Mouse (Mus musculus): ENCODE results near the gene Nudt7. TPM values are rescaled to one million over a fixed set of nuclear protein-coding genes. Genes with fewer than 3 reads are reported as not detected.

Nudt7 gene
- 8.3 and 9.7 TPM in 2 replicates for polyA plus RNA-seq (2012; rRNA removed)

DNA sequence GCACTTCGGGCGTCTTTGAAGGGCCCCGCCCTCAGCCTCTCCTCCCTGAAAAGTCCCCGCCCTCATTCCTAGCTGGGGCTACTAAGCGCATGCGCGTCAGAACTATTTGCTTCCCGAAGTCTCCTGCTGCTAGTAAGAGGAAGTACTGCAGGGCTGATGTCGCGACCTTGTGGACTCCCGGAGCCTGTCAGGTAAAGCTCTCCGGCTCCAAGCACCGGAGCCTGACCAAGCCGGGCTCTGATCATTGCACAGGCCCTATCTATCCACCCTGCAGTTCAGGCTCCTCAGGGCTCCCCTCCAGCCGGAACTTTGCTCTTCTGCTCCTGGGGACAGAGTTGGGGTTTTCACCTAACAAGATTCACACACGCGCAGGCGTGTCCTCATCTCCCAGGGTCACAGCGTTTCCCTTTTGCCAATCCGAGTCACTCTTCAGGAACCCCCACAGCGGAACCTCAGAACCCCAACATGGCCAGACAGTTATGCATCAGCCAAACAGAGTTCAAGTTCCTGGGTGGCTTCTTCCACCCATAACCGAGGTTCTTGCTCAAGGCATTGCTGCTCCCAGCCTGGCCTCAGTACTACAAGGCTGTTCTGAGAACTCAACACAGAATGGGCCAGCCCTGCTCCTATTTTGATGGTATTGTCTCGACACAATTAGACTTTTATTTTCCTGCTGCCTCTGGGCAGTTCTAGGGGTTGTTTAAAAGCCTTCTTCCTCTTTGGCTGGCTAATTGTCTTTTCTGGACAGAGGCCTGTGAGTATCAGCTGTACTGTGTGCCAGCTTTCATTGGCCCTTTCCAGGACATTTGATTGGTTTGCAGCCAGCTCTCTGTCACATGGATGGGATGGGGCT is at the start of gene Nudt7:
Gene Nudt7 (plus strand): TSS at position 48 of the 853 bp plus-strand sequence.
- peak; percentile 79 to 88 for DNase-seq (ENCODE audit: extremely low spot score in 1 of 2, low spot score in 1 of 2)

GRCm38 (mm10) chr8:114087932-114088331 is 45.4 kb upstream of the Nudt7 start:
- no peak for DNase-seq (ENCODE audit: extremely low spot score in 1 of 2, low spot score in 1 of 2)

GRCm38 (mm10) chr8:114090736-114091135 is 42.6 kb upstream of the Nudt7 start:
- no peak for DNase-seq (ENCODE audit: extremely low spot score in 1 of 2, low spot score in 1 of 2)

DNA sequence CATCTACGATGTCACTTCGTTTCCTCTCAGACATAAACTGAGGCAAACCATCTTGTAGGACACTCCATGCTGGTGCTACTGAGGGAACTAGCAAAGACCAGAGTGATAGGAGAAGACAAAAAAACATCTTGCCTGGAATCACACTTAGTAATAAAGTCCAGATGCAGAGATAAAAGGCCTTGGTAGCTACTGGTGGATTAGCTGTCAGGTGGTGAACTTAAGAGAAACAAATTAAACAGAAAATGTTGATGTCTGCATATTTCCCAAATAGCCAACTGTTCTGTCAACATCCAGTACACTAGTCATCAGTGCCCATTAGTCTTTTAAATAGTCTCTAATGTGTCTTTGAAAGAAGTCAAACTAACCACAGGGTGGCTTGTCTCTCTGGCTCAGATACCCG is 40.0 kb upstream of the Nudt7 start:
- DNase-seq (ENCODE audit: extremely low spot score in 1 of 2, low spot score in 1 of 2) = no peak

DNA sequence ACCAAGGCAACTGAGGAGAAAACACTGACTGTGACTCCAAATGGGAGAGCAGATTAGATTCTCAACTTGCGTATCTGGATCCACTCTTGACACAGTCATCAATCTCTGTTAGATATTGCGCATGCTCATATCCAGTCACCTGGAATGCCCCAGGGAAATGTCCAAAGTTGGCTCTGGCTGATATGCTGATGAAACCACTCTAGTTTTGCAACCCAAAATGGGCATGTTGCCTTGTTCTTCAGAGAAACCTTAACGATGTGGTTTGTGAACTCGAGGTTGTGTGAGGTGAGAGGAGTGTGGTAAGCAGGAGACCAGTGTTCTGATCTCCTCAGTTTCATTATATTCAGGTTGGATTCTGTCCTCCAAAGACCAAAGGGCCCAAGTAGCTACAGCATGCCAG is 38.8 kb upstream of the Nudt7 start:
- DNase-seq (ENCODE audit: extremely low spot score in 1 of 2, low spot score in 1 of 2) = no peak

DNA sequence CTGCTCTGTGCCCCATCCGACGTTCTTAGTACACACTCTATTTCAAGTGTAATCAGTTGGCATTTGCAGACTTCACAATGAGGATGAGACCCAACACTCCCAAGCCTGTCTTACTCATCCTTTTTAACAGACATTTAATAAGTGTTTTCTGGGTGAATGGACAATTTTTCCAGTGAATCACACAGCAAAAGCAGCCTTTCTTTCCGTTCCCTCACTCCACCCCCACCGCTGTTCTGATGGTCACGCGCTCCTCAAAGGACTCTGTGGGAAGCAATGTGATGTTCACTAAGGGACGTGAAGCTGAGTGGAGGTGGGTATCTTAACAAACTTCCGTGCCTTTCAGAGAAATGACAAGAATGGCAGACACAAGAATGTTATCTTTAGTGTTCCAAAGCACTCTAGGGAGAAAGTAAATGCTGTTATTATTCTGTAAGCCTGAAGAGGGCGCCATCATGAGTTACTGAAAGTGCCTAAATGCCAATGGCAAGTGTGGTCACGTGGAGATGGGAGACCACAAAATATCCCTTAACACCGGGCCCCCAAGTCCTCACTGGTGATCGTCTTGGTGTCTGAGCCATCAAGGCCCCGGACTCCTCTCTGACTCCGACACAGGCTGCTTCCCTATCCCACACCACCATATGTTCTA is 32.7 kb upstream of the Nudt7 start:
- DNase-seq (ENCODE audit: extremely low spot score in 1 of 2, low spot score in 1 of 2) = peak in 1 of 2 experiments; percentile 16

DNA sequence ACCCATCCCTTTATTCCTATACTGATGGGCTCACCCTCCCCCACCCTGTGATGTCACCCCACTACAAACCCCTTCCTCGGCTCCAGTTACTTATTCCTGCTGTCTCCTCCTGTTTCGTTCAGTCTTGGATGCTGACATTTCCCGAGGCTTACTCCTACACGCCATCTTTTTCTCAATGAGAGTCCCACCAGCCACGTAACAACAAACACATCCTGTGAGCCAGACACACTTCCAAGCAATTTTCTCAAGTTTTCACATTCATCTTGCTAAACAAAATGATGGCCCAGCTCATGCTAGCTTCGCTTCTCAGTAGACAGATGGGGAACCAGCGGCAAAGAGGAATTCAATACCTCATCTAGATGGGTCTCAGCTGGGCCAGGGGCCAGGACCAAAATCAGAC is 30.0 kb upstream of the Nudt7 start:
- peak; percentile 2 to 44 for DNase-seq (ENCODE audit: extremely low spot score in 1 of 2, low spot score in 1 of 2)

GRCm38 (mm10) chr8:114105971-114106370 is 27.4 kb upstream of the Nudt7 start:
- no peak for DNase-seq (ENCODE audit: extremely low spot score in 1 of 2, low spot score in 1 of 2)

- no peak for DNase-seq (ENCODE audit: extremely low spot score in 1 of 2, low spot score in 1 of 2)
These were observed 23.8 kb upstream of the Nudt7 start for GRCm38 (mm10) chr8:114109365-114110140.

DNA sequence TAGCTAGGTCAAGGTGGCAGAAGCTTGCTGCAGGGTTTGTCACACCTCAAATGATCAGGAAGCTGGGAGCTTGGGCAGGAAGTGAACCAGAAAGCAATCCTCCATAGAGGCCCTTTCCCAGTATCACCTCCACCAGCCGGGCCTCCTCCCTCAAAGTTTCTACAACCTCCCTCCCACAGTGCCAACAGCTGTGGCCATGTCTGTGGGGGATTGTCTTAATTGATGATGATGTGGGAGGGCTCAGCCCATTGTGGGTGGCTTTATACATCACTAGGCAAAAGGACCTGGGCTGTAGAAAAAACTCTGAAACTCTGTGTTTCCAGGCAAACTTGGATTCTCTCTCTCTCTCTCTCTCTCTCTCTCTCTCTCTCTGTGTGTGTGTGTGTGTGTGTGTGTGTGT is 18.3 kb upstream of the Nudt7 start:
- DNase-seq (ENCODE audit: extremely low spot score in 1 of 2, low spot score in 1 of 2) = no peak

DNA sequence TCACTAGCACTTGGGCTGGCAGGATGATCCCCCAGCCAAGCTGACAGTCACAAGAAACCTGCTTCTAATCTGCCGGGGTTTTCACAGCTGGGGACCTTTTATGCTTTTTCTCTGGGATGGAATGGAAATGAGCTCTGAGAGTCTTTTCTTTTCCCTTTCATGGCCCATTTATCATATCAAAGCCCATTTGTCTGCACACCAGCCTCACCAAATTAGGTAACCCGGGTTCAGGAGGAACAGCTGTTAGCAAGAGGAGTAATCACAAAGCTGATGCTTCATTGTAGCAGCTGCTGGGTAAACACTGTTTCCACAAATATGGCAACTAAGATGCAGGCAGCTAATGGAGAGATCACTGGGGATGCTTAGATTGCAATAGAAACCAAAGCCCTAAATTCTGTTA is 17.3 kb upstream of the Nudt7 start:
- no peak for DNase-seq (ENCODE audit: extremely low spot score in 1 of 2, low spot score in 1 of 2)

- DNase-seq (ENCODE audit: extremely low spot score in 1 of 2, low spot score in 1 of 2) = no peak
These were observed 15.9 kb upstream of the Nudt7 start for GRCm38 (mm10) chr8:114117439-114117838.

- DNase-seq (ENCODE audit: extremely low spot score in 1 of 2, low spot score in 1 of 2) = no peak
These were observed 11.6 kb upstream of the Nudt7 start for GRCm38 (mm10) chr8:114121781-114122180.

DNA sequence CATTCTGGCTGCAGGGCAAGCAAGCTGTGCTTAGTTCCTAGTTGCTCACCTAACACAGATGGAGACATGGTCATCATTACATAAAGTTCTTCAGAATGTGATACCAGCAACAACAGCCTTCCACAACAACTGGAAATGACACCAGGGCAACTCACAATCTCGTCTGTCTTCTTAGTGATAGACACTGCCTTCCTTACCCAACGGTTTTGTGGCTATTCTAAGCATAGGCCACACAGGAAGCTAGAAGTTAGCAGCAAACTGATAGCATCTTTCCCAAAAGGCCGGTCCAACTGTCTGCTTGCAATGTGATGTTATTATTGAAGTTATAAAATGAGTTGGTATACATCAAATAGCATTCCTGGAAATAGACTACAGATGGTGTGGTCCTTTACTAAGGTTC is 9.7 kb upstream of the Nudt7 start:
- no peak for DNase-seq (ENCODE audit: extremely low spot score in 1 of 2, low spot score in 1 of 2)

- no peak for DNase-seq (ENCODE audit: extremely low spot score in 1 of 2, low spot score in 1 of 2)
These were observed 9.1 kb upstream of the Nudt7 start for GRCm38 (mm10) chr8:114124084-114124750.

- DNase-seq (ENCODE audit: extremely low spot score in 1 of 2, low spot score in 1 of 2) = no peak
These were observed 2.5 kb upstream of the Nudt7 start for GRCm38 (mm10) chr8:114130838-114131237.

- DNase-seq (ENCODE audit: extremely low spot score in 1 of 2, low spot score in 1 of 2) = no peak
These were observed 1.9 kb upstream of the Nudt7 start for GRCm38 (mm10) chr8:114131421-114131820.

- DNase-seq (ENCODE audit: extremely low spot score in 1 of 2, low spot score in 1 of 2) = no peak
These were observed 277 bp upstream of the Nudt7 start for GRCm38 (mm10) chr8:114133050-114133509.

DNA sequence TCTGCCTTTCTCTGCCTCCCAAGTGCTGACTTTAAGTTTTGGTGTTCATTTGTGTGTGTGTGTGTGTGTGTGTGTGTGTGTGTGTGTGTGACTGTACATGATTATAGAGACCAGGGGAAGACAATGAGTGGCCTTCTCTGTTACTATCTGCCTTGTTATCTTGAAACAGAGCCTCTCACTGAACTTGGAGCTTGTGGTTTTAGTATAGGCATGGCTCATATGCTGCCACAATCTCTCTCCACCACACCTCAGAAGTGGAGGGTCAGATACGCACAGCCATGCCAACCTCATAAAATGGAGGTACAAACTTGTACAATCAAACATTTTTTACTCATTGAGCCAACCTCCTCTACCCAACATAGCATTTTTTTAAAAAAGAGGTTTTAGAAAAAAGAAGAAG is 3.4 kb downstream of the Nudt7 start:
- no peak for DNase-seq (ENCODE audit: extremely low spot score in 1 of 2, low spot score in 1 of 2)

DNA sequence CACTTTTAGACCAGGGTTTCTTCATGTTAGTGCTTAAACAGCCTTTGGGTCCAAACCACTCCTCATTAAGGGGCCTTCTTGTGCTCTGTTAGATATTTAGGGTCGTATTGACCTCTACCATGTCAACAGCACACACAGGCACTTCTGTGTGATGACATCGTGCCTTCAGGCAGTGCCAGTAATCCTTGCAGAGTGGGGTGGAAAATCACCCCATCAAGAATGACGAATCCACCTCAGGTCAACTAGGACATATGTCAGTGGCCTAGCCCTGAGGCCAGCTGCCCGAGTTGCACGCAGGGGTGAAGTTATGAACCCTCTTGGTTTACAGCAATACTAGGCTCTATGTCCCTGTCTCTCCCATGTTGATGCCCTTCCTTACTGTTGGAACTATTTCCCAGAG is 3.8 kb downstream of the Nudt7 start:
- DNase-seq (ENCODE audit: extremely low spot score in 1 of 2, low spot score in 1 of 2) = no peak

- no peak for DNase-seq (ENCODE audit: extremely low spot score in 1 of 2, low spot score in 1 of 2)
These were observed 7.1 kb downstream of the Nudt7 start for GRCm38 (mm10) chr8:114140437-114140836.
